Mouse (Mus musculus): ENCODE measurements around the gene Ubap2l. TPM values are rescaled to one million over a fixed set of nuclear protein-coding genes. Genes with fewer than 3 reads are reported as not detected.

Ubap2l gene
- polyA plus RNA-seq, 2 experiments: 52.4 to 70.4 TPM

DNA sequence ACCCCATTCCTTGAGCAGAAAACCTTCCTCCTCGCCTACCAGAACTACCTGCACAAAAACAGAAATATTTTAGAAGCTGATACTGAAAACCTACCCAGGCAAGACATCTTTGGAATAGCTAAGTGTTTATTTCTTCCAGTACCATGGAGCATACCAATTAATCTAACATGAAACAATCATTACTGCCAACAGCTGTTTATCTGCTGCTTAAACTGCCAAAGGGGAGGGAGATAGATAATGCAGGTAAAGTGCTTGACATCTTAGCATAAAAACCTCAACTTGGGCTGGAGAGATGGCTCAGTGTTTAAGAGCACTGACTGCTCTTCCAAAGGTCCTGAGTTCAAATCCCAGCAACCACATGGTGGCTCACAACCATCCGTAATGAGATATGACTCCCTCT, 17.8 kb downstream of the Ubap2l start:
- Histone ChIP-seq H3K9ac (replicated peaks) (no peak overlapping the region), H3K4me2 (ENCODE audit: low read depth) (no peak overlapping the region), H3K27ac (no peak overlapping the region), H3K36me3 (replicated peaks; ENCODE audit: control insufficient read depth, insufficient read depth, low read depth) (peaks cover 73% of the 10 kb centered on the region), H3K27me3 (ENCODE audit: control insufficient read depth, insufficient read depth, low read length) (no peaks in the 10 kb centered on the region), H3K4me3 (ENCODE audit: insufficient read depth in 1 of 2, low read depth in 2 of 2, low read length in 2 of 2) (no peak overlapping the region), H3K4me1 (replicated peaks; ENCODE audit: control insufficient read depth in 2 of 2, insufficient read depth in 2 of 2, low read length in 1 of 2) (no peaks in the 10 kb centered on the region), H3K9me3 (ENCODE audit: control insufficient read depth, low read length) (no peaks in the 10 kb centered on the region)
- 75% methylated on average over 2 of the region's 2 CpGs for WGBS (ENCODE audit: insufficient replicate concordance)
- TF ChIP-seq CTCF (IDR thresholded peaks at IDR 0.05; ENCODE audit: low read depth) (no peak), EP300 (IDR thresholded peaks at IDR 0.05; ENCODE audit: low read depth) (peak; percentile 57)
- no peak for ATAC-seq (ENCODE audit: insufficient read depth)
- DNase-seq (ENCODE audit: low read depth in 3 of 3, low spot score in 3 of 3): no peak

DNA sequence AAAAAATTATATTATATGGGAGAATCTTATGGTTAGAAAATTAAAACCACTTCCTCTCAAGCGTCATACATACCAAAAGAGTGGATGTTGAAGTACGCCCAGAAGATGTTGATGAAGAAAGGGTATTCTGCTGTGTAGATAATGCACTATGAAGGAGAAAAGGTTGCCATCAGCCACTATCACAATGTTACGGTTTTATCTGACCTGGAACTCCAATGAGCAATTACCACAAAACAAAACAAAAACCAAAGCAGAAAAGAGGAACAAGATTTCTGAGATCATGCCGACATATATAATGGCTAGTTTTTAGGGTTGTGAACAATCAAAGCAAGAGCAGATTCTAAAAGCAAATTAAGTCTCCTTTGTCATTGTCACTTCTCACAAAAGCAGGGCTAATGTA, 35.8 kb downstream of the Ubap2l start:
- Histone ChIP-seq H3K27ac (no peak overlapping the region), H3K9me3 (ENCODE audit: control insufficient read depth, low read length) (no peaks in the 10 kb centered on the region), H3K4me1 (replicated peaks; ENCODE audit: control insufficient read depth in 2 of 2, insufficient read depth in 2 of 2, low read length in 1 of 2) (no peaks in the 10 kb centered on the region), H3K4me2 (ENCODE audit: low read depth) (no peak overlapping the region), H3K9ac (replicated peaks) (no peak overlapping the region), H3K27me3 (ENCODE audit: control insufficient read depth, insufficient read depth, low read length) (no peaks in the 10 kb centered on the region), H3K36me3 (replicated peaks; ENCODE audit: control insufficient read depth, insufficient read depth, low read depth) (peaks cover 96% of the 10 kb centered on the region), H3K4me3 (ENCODE audit: insufficient read depth in 1 of 2, low read depth in 2 of 2, low read length in 2 of 2) (no peak overlapping the region)
- 75% methylated on average over 4 of the region's 4 CpGs for WGBS (ENCODE audit: insufficient replicate concordance)
- no peak for TF ChIP-seq CTCF (IDR thresholded peaks at IDR 0.05; ENCODE audit: low read depth)
- TF ChIP-seq EP300 (IDR thresholded peaks at IDR 0.05; ENCODE audit: low read depth): no peak
- no peak for DNase-seq (ENCODE audit: low read depth in 3 of 3, low spot score in 3 of 3)
- ATAC-seq (ENCODE audit: insufficient read depth): no peak

DNA sequence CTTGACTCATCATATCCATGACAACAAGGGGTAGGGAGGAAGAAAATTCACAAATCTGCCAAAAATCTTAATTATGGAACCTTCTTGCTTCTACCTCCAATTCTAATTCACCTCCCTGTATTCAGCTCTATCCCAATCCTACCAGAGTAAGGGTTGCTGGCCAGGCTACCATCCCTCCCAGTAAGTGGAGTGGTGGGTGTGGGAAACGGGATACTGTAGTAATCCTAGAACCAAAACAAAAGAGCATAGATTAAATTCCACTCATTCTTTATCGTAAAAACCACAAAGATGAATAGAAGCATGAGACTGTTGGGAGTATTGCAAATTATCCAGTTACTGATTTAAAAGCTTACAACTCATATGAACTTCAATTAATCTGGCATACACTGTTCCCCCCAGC, 42.1 kb downstream of the Ubap2l start:
- no peak overlapping the region for H3K27ac ChIP-seq
- H3K4me1 ChIP-seq (replicated peaks; ENCODE audit: control insufficient read depth in 2 of 2, insufficient read depth in 2 of 2, low read length in 1 of 2): no peaks in the 10 kb centered on the region
- 77% methylated on average over 2 of the region's 2 CpGs for WGBS (ENCODE audit: insufficient replicate concordance)
- H3K9ac ChIP-seq (replicated peaks): no peak overlapping the region
- peaks cover 92% of the 10 kb centered on the region for H3K36me3 ChIP-seq (replicated peaks; ENCODE audit: control insufficient read depth, insufficient read depth, low read depth)
- no peak overlapping the region for H3K4me3 ChIP-seq (ENCODE audit: insufficient read depth in 1 of 2, low read depth in 2 of 2, low read length in 2 of 2)
- no peaks in the 10 kb centered on the region for H3K27me3 ChIP-seq (ENCODE audit: control insufficient read depth, insufficient read depth, low read length)
- DNase-seq (ENCODE audit: low read depth in 3 of 3, low spot score in 3 of 3) (no peak), ATAC-seq (ENCODE audit: insufficient read depth) (no peak)
- H3K4me2 ChIP-seq (ENCODE audit: low read depth): no peak overlapping the region
- no peaks in the 10 kb centered on the region for H3K9me3 ChIP-seq (ENCODE audit: control insufficient read depth, low read length)
- no peak for TF ChIP-seq EP300 (IDR thresholded peaks at IDR 0.05; ENCODE audit: low read depth)
- TF ChIP-seq CTCF (IDR thresholded peaks at IDR 0.05; ENCODE audit: low read depth): no peak

DNA sequence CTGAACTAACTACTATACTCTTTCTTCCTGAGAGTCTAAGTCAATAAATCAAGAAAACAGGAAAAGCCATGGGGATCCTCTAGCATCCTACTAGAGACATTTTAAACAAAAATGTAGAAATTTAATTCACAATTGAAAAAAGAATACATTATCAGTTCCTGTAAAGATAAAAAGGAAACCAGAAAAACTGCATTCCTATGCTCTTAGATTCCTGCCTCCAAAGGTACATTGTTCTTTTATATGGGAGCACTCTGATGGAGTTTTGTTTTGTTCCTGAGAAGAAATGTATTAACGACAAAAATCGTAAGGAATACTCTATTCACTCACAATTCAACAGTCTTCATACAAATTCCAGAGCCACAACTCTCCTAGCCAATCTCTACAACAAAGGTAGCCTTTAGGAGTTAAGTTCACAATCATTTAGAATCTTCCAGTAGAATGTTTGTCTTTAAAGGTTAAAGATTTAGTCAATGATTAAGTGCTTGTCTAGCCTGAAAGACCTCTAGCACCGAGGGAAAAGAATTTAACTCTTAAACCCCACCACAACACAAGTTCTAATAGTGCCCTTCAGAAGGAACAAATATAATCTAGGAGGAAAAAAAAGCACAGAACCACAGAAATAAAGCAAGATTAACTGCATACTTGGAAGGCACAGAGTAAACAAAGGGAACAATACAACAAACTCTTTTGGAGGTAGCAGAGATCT, 48.2 kb downstream of the Ubap2l start:
- H3K36me3 ChIP-seq (replicated peaks; ENCODE audit: control insufficient read depth, insufficient read depth, low read depth): peaks cover 54% of the 10 kb centered on the region
- TF ChIP-seq EP300 (IDR thresholded peaks at IDR 0.05; ENCODE audit: low read depth) (no peak), CTCF (IDR thresholded peaks at IDR 0.05; ENCODE audit: low read depth) (no peak)
- 62% methylated on average over 3 of the region's 3 CpGs for WGBS (ENCODE audit: insufficient replicate concordance)

DNA sequence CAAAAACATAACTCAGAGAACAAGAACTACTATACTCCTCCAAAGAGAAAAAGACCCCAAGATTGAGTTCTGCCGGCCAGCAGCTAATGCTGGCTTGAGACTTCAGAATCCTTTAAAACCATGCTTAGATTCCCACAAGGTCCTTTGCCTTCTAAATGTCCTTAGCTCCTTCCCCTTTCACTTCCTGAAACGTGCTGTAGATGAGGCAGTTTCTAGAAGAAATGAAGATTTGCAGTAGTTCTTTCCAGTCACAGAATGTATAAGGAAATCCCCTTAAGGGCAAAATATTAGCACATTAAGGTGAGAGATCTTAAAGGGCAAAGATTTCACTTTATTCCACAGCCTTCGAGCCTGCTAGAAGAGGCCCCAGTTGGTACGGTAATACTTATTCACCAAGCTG, 52.6 kb downstream of the Ubap2l start:
- Histone ChIP-seq H3K4me3 (ENCODE audit: insufficient read depth in 1 of 2, low read depth in 2 of 2, low read length in 2 of 2) (no peak overlapping the region), H3K4me1 (replicated peaks; ENCODE audit: control insufficient read depth in 2 of 2, insufficient read depth in 2 of 2, low read length in 1 of 2) (peaks cover 0 to 12% of the 10 kb centered on the region in 2 experiments; a peak in 2 of 4 replicates), H3K27ac (no peak overlapping the region), H3K9me3 (ENCODE audit: control insufficient read depth, low read length) (no peaks in the 10 kb centered on the region), H3K36me3 (replicated peaks; ENCODE audit: control insufficient read depth, insufficient read depth, low read depth) (peaks cover 22% of the 10 kb centered on the region), H3K9ac (replicated peaks) (no peak overlapping the region), H3K4me2 (ENCODE audit: low read depth) (no peak overlapping the region), H3K27me3 (ENCODE audit: control insufficient read depth, insufficient read depth, low read length) (no peaks in the 10 kb centered on the region)
- TF ChIP-seq EP300 (IDR thresholded peaks at IDR 0.05; ENCODE audit: low read depth) (no peak), CTCF (IDR thresholded peaks at IDR 0.05; ENCODE audit: low read depth) (no peak)
- 67% methylated on average over 4 of the region's 4 CpGs for WGBS (ENCODE audit: insufficient replicate concordance)
- DNase-seq (ENCODE audit: low read depth in 3 of 3, low spot score in 3 of 3): no peak
- ATAC-seq (ENCODE audit: insufficient read depth): no peak

More for the DNA sequence above, 48.2 kb downstream of the Ubap2l start:
- H3K9me3 ChIP-seq (ENCODE audit: control insufficient read depth, low read length): no peaks in the 10 kb centered on the region
- H3K27me3 ChIP-seq (ENCODE audit: control insufficient read depth, insufficient read depth, low read length): no peaks in the 10 kb centered on the region
- DNase-seq (ENCODE audit: low read depth in 3 of 3, low spot score in 3 of 3): no peak
- no peak overlapping the region for H3K4me3 ChIP-seq (ENCODE audit: insufficient read depth in 1 of 2, low read depth in 2 of 2, low read length in 2 of 2)
- ATAC-seq (ENCODE audit: insufficient read depth): no peak
- no peak overlapping the region for H3K27ac ChIP-seq
- H3K9ac ChIP-seq (replicated peaks): no peak overlapping the region
- peaks cover 0 to 5% of the 10 kb centered on the region in 2 experiments; a peak in 2 of 4 replicates for H3K4me1 ChIP-seq (replicated peaks; ENCODE audit: control insufficient read depth in 2 of 2, insufficient read depth in 2 of 2, low read length in 1 of 2)
- H3K4me2 ChIP-seq (ENCODE audit: low read depth): peak overlapping the region; percentile 9; the same call in 1 of the 2 replicates
